Mouse (Mus musculus) ES-E14 (cell line): ENCODE data around the gene Kank2. TPM values are rescaled to one million over a fixed set of nuclear protein-coding genes. Genes with fewer than 3 reads are reported as not detected.

ENCODE experiments used
- DNase-seq: peaks from one replicate; pipeline ENCODE4 v3.0.0-alpha.2; 2013; ENCODE audit warnings: low read depth, low spot score
- H3K27ac ChIP-seq: 2 replicates; pipeline ENCODE4 v1.5.1; 2012; ENCODE audit warnings: low read depth, mild to moderate bottlenecking, low read length, moderate library complexity, mixed read lengths; ENCODE audit not compliant: poor library complexity, insufficient read depth, severe bottlenecking
- H3K36me3 ChIP-seq: 2 replicates; pipeline ENCODE4 v1.6.1; 2012; ENCODE audit warnings: mild to moderate bottlenecking, low read length, moderate library complexity, mixed read lengths; ENCODE audit not compliant: control insufficient read depth, poor library complexity, insufficient read depth, severe bottlenecking
- H3K4me1 ChIP-seq, 2 experiments: fragments of 150-350 bp in 1 of 2; sonication (generic) in 1 of 2; 2 replicates each; pipeline ENCODE4 v1.6.1; 2012; ENCODE audit warnings: low read length in 2 of 2, mild to moderate bottlenecking in 1 of 2, mixed read lengths in 1 of 2; ENCODE audit not compliant: control insufficient read depth in 2 of 2, insufficient read depth in 2 of 2, poor library complexity in 1 of 2
- H3K4me3 ChIP-seq, 2 experiments: fragments of 150-350 bp in 1 of 2; sonication (generic) in 1 of 2; 2 replicates each; pipeline ENCODE4 v1.5.1; 2012; ENCODE audit warnings: low read length in 2 of 2, low read depth in 1 of 2, mild to moderate bottlenecking in 1 of 2, mixed read lengths in 1 of 2; ENCODE audit not compliant: insufficient read depth in 1 of 2, poor library complexity in 1 of 2, severe bottlenecking in 1 of 2
- H3K9ac ChIP-seq: 2 replicates; pipeline ENCODE4 v1.6.1; 2012; ENCODE audit warnings: low read depth, mild to moderate bottlenecking, low read length, mixed read lengths; ENCODE audit not compliant: poor library complexity, insufficient read depth, severe bottlenecking
- H3K9me3 ChIP-seq: fragments of 150-350 bp; sonication (generic); 2 replicates; pipeline ENCODE4 v1.6.1; 2012; ENCODE audit warnings: low read depth, mild to moderate bottlenecking, low read length; ENCODE audit not compliant: control insufficient read depth, insufficient read depth
- CHD2 ChIP-seq: IDR thresholded peaks from 2 replicates; pipeline ENCODE4 v1.6.1; 2014; ENCODE audit warnings: mild to moderate bottlenecking, low read depth, low read length, inconsistent platforms
- HCFC1 ChIP-seq: IDR thresholded peaks from 2 replicates; pipeline ENCODE4 v1.6.1; 2012; ENCODE audit warnings: low read length, inconsistent platforms, borderline replicate concordance; ENCODE audit not compliant: insufficient read depth
- MAFK ChIP-seq: IDR thresholded peaks from 2 replicates; pipeline ENCODE4 v1.6.1; 2014; ENCODE audit warnings: mild to moderate bottlenecking, low read depth, low read length, inconsistent platforms; ENCODE audit not compliant: insufficient read depth
- ZC3H11A ChIP-seq: IDR thresholded peaks from 2 replicates; pipeline ENCODE4 v1.6.1; 2012; ENCODE audit warnings: low read depth, mild to moderate bottlenecking, inconsistent platforms, low read length, borderline replicate concordance
- ZNF384 ChIP-seq: IDR thresholded peaks from 2 replicates; pipeline ENCODE4 v1.6.1; 2012; ENCODE audit warnings: low read depth, low read length, inconsistent platforms
- in situ Hi-C, 2 experiments: fragments of 600-800 bp; cut with MboI; formaldehyde crosslinking; loops; one replicate each; pipeline ENCODE4 v1.15.1; 2025; ENCODE audit warnings: low sequenced_read_pairs in 2 of 2, inconsistent platforms in 1 of 2; ENCODE audit not compliant: unreplicated experiment in 2 of 2
- total RNA-seq: library from RNA; depleted of rRNA; stranded (reverse); fragments of 300-350 nt; gene quantifications from 2 replicates; pipeline ENCODE4 v1.2.3, GENCODE M21; 2012

Gene Kank2
- total RNA-seq, 1 experiment, result 32.6 TPM

DNA sequence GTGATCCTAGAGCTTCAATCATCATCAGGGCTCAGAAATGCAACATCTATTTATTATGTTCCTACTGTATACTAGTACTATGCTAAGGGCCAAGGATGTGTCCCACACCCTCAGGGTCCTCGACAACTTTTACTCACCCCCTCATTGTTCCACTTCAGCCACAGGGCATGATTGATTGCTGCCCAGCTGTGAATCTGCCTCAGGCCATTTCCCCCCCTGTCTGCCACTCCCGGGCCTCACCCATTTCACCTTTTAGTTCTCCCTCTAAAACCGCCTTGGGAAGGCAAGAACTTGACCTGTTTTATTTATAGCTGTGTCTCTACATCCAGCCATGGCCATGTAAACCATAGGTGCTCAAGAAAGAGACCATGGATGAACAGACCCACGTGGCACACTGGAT lies 25.4 kb upstream of the Kank2 start:
- in situ Hi-C loops, result no loop called here

DNA sequence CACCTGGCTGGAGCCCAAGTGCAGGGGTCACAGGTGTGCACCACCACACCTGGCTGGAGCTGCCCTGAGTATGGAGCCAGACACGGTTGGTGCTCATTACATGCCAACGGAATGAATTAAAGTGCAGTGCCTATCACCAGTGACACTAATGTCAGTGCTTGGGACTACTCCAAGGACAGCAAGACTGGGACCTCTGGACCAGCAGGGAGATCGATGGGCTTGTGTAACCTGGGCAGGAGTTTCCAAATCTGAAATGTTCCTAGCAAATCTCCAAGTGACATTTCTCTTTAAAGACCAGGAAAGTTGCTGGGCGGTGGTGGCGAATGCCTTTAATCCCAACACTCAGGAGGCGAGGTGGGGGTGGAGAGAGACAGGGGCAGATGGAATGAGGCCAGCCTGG lies 24.1 kb upstream of the Kank2 start:
- H3K4me1 ChIP-seq, result peaks cover 3 to 14% of the 10 kb centered on the region in 2 experiments; a peak in 2 of 4 replicates
- in situ Hi-C loops, result no loop called here
- no peak overlapping the region for H3K4me3 ChIP-seq
- peaks cover 43% of the 10 kb centered on the region for H3K36me3 ChIP-seq
- TF ChIP-seq CHD2 (no peak), ZNF384 (no peak), HCFC1 (no peak), MAFK (no peak), ZC3H11A (no peak)
- H3K9ac ChIP-seq, result no peak overlapping the region
- no peak overlapping the region for H3K27ac ChIP-seq
- no peak for DNase-seq
- H3K9me3 ChIP-seq, result no peaks in the 10 kb centered on the region

More for the DNA sequence above, 25.4 kb upstream of the Kank2 start:
- TF ChIP-seq ZC3H11A (no peak), CHD2 (no peak), ZNF384 (no peak), HCFC1 (no peak), MAFK (no peak)
- peaks cover 34% of the 10 kb centered on the region for H3K36me3 ChIP-seq
- H3K4me3 ChIP-seq, result 0 out of 4 replicates have a peak overlapping the region, but pooled peaks of 1 of the 2 experiments have one; percentile 17
- no peak overlapping the region; the same call in 1 of the 2 replicates for H3K9ac ChIP-seq
- no peak for DNase-seq
- no peaks in the 10 kb centered on the region for H3K9me3 ChIP-seq
- H3K4me1 ChIP-seq, result peaks cover 2 to 14% of the 10 kb centered on the region in 2 experiments; a peak in 2 of 4 replicates
- H3K27ac ChIP-seq, result peak overlapping the region; percentile 58

DNA sequence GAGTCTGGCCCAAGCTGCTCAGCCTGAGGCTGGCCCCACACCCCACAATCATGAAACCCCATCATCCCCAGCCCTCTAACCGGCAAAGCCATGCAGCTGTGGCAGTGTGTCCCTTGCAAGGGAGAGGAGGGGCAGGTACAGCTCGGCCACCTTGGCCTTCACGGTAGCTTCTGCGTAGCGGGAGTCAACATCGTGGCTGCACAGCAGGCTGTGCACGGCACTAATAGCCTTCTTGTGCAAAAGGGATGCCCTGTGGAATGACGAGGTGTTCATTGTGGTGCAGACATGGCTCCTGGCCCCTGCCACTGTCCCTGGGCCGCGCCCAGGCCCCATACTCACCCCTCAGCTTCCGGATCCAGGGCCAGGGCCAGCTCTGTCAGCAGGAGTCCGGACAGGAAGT lies 21.6 kb upstream of the Kank2 start:
- Histone ChIP-seq H3K9ac (no peak overlapping the region), H3K9me3 (no peaks in the 10 kb centered on the region), H3K36me3 (peaks cover 61% of the 10 kb centered on the region), H3K4me1 (peaks cover 3 to 11% of the 10 kb centered on the region in 2 experiments; a peak in 1 of 4 replicates), H3K4me3 (no peak overlapping the region), H3K27ac (no peak overlapping the region)
- TF ChIP-seq ZC3H11A (no peak), CHD2 (no peak), HCFC1 (no peak), ZNF384 (no peak), MAFK (no peak)
- no peak for DNase-seq
- in situ Hi-C loops, result no loop called here

DNA sequence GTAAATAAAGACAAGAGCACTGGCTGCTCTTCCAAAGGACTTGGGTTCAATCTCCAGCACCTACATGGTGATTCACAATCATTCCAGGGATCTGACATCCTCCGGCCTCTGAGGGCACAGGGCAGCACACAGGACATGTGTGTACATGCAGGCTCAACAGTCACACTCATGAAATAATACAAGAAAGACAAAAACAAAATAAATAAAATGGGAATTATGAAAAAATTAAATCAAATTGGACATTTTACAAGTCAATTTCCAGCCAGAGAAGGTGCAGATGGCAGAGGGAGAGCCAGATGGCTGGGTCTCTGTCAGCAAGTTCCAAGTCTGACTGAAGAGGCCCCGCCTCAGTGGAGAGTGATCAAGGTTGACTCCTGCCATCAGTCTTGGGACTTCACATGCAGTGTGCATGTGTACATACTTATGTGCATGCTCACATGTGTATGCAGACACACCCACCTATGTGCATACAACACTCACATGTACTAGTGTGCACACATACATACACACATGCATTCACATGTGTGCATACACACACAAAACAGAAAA lies 20.7 kb upstream of the Kank2 start:
- TF ChIP-seq HCFC1 (no peak), ZC3H11A (no peak), MAFK (no peak), ZNF384 (no peak), CHD2 (no peak)
- in situ Hi-C loops, result no loop called here
- peaks cover 62% of the 10 kb centered on the region for H3K36me3 ChIP-seq

DNA sequence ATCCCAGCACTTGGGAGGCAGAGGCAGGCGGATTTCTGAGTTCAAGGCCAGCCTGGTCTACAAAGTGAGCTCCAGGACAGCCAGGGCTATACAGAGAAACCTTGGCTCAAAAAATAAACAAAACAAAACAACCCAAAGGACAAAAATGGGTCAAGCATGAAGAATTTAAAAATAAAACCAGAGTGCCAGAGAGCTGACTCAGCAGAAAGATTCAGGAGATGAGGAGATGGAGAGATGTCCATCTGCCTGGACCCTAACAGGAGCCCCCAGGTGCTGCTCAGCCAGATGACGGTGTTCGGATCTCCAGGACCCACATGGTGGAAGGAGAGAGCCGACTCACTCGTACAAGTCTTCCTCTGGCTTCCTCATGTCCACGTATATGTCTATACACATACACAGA lies 20.0 kb upstream of the Kank2 start:
- no peak for TF ChIP-seq ZC3H11A
- TF ChIP-seq MAFK, result peak; percentile 86
- Histone ChIP-seq H3K4me1 (peaks cover 1 to 2% of the 10 kb centered on the region in 2 experiments; a peak in 1 of 4 replicates), H3K9ac (no peak overlapping the region), H3K9me3 (no peaks in the 10 kb centered on the region), H3K36me3 (peaks cover 65% of the 10 kb centered on the region), H3K27ac (no peak overlapping the region), H3K4me3 (no peak overlapping the region)
- in situ Hi-C loops, result no loop called here
- no peak for DNase-seq

More for the DNA sequence above, 20.7 kb upstream of the Kank2 start:
- DNase-seq, result no peak
- no peak overlapping the region for H3K27ac ChIP-seq
- no peak overlapping the region for H3K9ac ChIP-seq
- no peaks in the 10 kb centered on the region for H3K9me3 ChIP-seq
- H3K4me3 ChIP-seq, result no peak overlapping the region
- peaks cover 2 to 3% of the 10 kb centered on the region in 2 experiments; a peak in 1 of 4 replicates for H3K4me1 ChIP-seq
